Mouse (Mus musculus) c-Kit-positive CD71-positive TER-119-positive erythroid progenitor cells, embryonic 14.5 days (primary cell): ENCODE results near the gene Ctsz.
A peak's percentile ranks its signal among the peaks of the same experiment; 100 is the strongest.

Experiments
- DNase-seq: peaks from one replicate; pipeline ENCODE4 v3.0.0-alpha.2; 2013; ENCODE audit warnings: low spot score

Ctsz gene

DNA sequence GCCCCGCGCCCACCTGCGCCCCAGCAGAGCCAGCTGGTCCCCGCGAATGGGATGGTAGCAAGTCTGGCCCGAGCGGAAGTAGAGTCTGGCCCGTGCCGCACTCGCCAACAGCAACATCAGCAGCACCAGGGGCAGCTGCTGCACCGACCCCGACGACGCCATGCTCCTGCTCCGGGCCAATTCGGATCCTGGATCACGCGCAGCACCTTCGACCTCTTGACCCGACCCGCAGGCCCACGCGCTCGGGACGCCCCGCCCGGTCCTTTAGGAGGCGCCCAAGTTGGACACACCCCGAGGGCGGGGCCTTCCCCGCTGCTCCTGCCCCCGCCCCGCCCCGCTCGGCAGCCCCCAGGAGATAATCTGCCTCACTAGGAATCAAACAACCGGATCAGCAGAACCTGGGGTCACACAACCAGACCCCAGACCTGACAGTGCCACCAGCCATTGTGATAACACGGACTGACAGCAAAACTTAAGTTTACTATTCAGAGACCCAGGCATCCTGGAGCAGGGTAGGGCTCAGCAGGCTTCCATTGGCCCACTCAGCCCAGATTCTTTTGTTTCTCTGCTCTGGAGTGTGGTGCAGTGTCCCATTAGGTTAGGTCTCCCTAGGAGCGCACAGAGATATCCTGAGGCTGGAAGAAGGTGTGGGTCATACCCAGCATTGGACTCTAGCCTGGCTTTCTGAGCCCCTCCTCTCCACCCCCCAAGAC is at the start of gene Ctsz:
Gene Ctsz (minus strand): TSS at position 303 of the 713 bp plus-strand sequence.
- peak; percentile 74 for DNase-seq

DNA sequence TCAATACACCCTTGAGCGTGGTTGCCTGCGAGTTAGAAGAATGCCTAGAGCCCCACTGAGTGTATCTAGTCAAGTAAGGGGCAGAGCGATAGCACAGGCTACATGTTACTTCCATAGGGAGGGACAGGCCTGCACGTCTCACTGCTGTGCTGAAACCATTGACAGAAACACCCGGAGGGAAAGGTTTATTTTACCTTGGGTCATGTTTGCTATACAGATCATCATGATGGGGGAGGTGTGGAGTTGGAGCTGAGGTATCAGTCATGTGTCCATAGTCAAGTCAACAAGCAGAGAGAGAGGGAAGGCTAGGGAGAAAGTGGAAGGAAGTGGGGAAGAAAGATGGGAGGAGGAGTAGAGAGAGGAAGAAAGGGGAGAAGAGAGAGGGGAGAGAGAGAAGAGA is 48.2 kb upstream of the Ctsz start:
- no peak for DNase-seq

DNA sequence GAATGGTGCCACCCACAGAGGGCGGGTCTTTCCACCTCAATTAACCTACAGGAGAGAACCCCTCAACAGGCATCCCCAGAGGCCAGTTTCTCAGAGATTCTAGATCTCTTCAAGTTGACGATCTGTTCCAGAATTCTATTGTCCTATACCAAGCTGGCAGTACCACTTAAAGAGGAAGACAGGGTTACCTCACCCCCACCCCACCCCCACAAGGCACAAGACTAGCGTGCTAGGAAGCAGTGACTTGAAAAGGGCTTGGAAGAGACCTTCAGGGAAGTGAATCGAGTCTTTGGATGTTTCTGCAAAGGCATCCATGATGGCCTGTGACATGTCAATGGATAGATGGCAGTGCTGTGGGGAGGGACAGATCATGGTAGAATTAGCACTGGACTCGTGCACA is 39.9 kb upstream of the Ctsz start:
- DNase-seq: no peak

DNA sequence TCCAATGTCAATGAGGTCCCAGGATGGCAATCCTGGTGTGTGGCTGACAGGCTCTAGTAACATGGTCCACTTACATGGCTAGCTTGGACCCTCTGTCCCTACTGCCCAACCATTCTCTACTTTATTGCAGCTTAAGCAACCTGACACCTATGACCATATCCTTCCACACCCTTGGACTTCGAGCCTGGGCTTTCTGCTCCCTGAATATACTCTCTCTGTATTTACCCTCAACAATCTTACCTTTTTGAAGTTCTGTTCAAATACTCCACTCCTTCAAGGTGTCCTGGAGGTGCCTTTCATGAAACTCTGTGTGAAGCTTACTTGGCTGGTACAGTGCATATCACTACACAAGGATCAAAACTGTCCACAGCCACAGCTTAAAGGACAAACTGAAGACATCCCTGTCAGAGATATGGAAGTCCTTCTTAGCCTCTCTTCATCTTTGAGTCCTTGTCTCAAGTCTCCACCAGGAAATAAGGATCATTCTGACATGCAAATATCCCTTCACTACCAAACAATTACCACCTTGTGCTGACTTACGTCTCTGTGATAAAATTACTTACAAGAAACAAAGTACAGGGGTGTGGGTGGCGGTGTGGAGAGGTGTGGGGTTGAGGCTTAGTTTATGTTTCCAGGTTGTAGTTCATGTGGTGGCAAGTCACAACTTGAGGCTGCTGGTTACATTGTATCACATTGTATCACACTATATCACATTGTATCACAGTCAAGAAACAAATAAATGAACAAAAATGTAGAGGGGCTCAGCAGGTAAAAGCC is 38.9 kb upstream of the Ctsz start:
- DNase-seq: no peak

DNA sequence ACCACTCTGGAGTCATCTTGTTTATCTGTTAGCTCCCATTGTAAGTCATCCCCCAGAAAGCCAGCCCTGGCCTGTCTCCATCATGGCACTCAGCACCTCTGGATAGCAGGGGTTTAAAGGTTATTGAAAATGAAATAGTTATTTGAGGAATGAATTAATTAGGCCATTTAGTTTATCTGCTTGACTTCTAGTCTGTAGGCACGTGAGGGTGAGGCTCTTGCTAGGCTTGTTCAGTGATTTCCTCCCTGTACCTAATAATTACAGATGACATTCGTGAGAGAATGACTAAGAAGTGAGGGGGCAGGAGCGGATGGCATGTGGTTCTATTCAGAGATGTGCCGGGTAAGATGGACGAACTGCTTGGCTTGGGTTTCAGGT is 34.7 kb upstream of the Ctsz start:
- DNase-seq: no peak

DNA sequence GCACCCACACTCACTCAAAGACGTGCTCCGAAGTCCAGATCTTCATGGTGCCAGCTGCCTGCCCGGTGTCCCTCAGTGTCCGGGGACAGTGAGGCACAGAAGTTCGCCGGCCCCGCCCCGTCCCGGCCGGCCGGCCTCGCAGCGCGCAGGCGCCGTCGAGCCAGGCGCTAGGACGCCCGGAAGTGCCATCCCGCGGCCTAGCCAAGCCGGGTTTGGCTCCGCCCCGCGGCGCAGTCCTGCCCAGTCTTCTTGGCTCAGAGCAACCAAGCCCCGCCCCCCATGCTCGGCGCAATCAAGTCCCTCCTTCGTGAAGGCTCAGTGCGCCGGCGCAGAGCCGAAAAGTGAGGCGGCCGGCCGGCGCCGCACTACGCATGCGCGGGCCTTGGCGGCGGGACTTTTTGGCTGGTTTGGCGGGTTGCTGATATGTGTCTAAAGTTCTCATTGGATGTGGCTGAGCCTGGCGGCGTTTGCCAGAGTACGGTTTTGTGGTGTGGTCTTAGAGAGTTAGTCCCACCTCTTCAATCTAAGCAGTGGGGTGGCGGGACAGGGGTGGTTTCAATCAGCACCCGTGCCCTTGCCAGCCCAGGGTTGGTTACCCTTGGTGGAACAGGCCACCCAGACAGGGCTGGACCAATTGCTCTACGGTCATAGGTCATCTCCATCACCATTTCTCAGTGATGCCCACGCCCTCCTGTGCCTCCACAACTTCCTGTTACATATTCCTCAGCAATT is 34.1 kb upstream of the Ctsz start, which contains the start of gene Prelid3b:
Gene Prelid3b (minus strand): TSS at position 264 of the 732 bp plus-strand sequence.
- DNase-seq: peak; percentile 100

DNA sequence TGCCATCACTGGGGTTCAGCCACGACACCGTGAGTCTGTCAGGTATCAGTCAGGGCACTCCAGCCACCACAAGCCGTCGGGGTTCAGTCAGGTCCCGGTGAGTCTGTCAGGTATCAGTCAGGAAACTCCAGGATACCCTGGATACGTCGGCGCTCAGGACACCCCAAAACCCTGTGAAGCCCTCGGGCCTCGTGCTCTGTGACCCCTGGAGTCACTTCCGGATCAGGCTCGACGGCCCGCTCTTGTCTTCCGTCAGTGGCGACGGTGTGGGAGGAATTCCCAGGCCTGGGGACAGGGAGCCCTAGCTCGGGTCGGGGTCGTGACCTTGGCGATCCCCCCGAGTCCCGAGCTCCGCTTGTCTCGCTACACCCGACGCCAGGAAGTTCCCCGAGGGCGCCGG is 33.6 kb upstream of the Ctsz start:
- DNase-seq: no peak

DNA sequence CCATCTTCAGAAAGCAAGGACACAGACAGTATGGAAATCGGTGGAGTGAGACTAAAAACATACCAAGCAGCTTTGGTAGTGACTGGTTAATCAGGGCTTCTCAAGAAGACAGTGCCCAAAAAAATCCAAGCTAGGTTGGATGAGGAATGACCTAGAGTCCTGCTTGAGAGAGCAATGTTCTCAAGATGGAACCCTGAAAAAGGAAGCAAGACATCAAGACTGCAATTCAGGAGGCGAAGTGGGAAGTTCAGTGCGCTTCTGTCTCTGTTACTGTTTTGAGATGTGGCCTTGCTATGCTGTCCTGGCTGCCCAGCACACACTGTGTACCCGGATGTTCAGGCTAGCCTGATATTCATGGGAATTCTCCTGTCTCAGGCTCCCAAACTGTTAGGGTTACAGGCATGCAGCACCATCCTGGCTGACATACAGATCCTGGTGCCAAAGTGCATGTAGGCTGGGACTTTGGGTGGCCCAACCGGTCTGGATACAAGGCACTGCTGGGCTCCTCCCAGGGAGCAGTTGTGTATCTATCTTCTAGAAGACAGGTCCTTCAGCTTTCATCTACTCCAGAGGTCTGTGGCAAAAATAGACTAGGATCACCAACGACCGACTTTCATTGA is 32.1 kb upstream of the Ctsz start:
- no peak for DNase-seq

DNA sequence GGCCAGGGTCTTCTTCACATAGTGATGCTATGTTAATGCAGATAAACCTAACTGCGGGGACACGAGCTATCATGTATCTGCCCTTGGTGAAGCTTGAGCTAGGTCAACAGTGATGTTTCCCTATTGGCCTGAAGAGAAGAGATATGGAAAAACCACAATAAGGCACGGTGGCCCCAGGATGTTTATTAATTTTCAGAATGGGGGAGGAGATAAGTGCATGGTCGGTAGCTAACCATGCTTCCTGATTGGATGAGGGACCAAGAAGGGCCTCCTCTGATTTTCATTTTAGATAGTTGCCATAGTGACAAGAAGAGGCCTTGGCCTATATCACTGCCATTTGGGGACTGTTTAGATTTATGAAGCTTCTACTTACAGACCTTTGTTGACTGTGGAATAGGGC is 31.5 kb upstream of the Ctsz start:
- DNase-seq: no peak

DNA sequence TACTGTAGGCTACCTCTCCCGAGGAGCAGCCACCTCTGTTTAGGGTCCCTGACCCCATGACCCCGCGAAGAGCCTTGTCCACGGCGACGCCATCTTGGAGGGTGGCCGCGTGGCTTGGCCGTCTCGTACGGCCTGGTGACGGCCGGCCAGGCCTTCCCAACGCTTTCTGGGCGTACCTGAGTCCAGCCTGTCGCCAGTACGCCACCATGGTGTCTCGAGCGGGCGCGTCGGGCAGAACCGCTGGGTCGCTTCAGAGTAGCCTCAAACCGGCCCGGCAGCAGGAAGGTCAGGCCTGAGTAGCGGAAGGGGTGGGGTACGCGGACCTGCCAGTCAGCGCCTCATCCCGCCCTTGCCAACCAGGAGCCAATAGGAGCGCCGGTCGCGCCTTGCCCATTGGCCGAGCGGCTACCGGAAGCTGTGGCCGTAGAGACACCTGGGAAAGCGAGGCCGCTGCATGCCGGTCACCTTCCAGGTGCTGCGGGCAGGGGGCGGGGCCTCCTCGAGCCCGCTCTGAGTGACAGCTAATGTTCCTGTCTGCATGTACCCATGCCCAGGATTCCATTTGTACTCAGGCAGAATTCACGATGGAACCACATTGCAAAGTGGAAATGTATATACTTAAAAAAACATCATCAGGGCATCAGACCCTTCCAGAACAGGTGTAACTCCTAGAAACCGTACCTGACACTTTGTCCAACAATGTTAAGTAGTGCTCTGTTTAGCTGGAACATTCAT is 25.1 kb upstream of the Ctsz start, which contains the start of gene Atp5e:
Gene Atp5e (minus strand): TSS at position 317 of the 735 bp plus-strand sequence.
- DNase-seq: peak; percentile 88

DNA sequence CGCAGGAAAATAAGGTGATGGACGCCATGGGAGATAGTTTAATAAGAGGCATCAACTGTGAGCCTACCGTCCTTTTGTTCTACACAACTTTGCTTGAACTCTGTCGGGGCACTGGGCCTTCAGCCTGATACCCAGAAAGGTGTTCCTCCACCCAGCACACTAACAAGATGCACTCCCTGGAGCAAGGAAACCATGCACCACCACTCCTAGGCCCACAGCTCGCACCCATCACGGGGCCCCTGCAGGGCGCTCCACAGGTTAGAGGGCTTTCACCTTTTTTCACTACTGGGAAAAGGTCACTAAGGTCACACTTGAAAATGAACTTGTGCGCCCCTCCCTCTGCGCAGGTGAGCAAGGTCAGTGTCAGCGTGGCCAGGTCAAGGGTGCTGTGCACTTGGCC is 24.5 kb upstream of the Ctsz start:
- DNase-seq: no peak

DNA sequence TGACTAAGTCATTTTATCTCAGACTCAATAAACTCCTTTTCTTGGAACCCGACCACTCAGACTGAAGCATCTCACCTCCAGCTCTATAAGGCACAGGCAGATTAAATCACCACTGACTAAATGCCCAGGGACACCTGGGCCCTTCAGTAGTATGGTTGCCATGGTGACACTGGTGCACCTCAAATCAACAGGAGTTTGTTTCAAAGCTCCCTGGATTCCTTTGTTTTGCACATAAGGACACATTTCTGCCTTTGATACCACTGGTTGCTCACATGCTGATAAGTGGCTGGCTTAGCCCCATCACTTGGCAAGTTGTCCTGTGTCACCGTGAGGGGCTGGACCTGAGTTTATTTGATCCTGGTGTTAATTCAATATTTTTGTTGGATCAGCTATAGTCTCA is 20.5 kb upstream of the Ctsz start:
- DNase-seq: no peak

DNA sequence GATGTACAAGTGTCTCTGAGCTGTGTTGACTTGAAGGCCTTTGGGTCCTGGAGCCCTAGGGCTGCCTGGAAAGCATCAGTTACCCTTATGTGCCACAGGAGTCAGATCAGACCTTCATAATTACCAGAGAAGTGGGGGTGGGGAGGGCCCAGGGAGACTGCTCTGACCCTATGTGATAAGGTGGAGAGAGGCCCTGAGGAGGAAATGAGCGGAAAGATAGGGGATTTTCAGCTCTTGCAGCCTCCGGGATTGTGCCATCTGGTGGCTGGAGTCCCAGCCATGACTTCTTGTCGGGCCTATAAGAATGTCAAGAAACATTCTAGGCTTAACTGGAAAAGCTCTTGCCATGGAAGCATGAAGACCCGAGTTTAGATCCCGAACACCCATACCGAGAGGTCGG is 14.8 kb upstream of the Ctsz start:
- DNase-seq: peak; percentile 96

DNA sequence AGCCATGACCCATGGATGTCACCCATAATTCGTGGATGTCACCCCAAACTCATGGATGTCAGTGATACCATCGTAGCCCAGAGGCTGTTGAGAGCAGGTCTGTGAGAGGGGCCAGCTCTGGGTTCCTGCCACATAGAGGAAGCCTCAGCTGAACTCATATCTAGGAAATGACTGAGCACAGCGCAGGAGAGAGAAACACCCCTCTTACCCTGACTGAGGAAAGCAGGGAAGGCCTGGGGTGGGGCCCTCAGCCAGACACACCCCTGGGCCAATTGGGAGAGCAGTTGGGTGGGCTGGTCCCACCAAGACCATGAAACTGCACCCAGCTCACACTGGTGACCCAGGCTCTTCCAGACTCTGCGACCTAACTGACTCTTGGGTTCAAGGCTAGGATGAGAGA is 11.5 kb upstream of the Ctsz start, which contains the start of gene Tubb1:
Gene Tubb1 (plus strand): TSS at position 343 of the 400 bp plus-strand sequence.
- no peak for DNase-seq

DNA sequence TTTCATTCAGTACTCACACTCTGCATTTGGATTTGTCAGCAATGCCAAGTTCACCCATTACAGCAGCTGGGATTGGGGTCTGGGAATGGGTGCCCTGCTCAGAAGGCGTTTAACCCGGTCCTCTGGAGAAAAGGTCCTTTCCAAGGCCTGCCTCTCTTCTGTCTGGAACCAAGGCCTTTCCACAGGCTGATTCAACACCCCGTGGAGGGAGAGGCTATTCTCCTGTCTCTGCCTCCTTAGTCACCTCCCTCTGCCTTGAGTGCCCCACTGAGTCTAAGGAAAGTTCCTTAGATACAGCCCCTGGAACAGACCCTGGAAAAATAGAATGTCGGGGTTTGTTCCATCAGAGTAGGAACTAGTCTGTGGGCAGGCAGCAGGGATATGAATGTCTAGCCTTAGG is 9.6 kb upstream of the Ctsz start:
- DNase-seq: no peak

DNA sequence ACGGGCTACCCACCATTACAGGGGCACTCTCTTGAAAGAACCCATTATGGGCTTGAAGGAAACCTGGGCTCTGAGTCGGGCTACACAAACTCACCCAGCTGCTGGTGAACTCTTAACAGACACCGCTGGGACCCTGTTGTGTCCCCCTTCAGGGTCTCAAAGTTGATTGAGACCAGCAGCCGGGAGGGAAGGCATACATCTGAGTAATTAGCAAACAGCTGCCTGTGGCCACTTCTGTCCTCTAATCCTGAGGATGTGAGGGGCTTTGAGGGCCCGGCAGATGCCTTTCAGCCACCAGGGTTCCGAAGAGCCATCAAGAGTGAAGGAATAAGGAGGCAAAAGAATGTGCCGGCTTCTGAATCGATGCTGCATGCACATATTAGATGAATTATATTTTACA is 8.1 kb upstream of the Ctsz start:
- DNase-seq: no peak

DNA sequence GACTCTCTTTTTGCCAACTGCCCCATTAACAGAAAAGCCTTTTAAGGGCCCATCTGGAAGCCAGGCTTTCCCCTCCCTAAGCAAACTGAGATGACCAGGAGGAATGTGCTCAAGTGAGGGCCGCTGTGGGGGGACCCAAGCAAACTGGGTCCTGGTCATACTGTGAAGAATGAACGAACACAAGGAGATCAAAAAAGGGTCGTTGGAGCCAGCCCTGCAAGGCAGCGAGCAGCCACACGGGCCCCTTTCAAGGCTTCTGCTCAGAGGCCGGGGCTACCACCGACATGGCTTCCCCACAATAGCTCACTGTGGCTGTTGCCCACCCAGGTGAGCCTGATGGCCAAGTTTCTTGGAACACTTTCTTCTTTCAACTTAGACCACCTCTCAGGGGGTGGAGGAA is 7.7 kb upstream of the Ctsz start:
- no peak for DNase-seq

DNA sequence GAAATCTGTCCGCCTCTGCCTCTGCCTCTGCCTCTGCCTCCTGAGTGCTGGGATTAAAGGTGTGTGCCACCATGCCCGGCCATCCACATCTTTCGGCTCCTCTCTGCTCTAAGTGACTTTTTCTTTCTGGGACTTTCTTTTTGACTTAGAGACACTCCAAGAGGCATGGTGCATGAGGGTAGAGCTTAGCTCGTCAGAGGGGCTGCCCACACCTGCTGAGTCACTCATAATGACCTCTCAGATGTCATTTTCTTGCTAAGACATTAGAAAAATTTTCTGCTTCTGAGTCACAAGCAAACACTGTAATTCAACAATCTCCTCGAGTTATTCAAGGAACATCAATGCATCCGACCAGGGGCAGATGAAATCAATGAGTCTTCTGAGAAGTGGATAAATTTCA is 6.2 kb upstream of the Ctsz start:
- no peak for DNase-seq

DNA sequence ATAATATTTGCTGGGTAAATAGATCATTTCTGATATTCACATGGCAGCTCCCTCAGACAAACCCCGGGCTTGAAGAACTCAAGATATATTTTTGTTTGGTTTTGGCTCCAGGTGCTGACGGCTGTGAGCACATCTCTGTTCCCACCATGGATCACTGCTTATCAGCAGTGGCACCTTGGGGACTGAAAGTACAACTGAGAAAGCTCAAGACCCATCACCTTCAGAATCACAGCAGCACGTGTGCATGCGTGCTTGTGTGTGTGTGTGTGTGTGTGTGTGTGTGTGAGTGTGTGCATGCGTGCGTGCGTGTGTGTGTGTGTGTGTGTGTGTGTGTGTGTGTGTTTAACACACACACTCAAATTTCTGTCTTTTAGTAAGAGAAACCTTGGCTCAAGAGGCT is 5.5 kb upstream of the Ctsz start:
- DNase-seq: no peak

DNA sequence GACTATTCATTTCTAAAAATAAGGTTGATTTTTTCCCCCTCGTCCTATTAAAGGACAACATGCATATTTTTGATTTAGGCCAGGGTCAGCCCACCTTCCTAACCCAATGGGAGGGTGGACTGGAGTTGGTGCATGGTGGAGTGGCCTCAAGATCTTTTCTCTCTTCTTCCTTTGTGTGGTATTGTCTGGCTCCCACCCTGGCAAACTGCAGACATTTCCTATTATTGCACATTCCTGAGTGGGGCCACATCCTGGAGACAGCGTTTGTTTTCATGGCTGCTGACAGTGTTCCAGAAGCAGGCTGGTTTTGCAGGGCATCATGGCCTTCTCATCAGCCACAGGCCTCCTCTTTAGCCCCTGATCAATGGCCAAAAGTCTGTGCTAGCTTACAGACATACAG is 4.2 kb upstream of the Ctsz start:
- DNase-seq: no peak

DNA sequence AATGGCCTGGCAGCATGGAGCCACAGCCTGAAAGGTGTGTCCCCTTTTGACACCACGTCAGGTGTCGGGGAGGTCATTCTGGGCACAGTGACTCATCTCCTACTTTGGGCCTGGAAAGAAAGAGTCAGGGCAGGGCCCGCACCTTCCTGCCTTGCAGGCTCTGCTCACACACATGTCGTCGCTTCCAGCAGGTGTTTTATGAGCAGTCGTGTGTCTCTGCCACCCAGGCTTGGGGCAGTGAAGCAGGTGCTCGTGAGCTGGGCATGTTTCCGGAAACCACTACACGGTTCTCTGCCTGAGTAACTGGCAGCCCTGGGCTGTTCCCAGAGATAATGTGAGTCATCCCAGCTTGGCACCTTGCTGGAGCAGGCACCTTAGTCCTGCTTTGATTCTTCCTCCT is 3.6 kb upstream of the Ctsz start:
- DNase-seq: no peak

DNA sequence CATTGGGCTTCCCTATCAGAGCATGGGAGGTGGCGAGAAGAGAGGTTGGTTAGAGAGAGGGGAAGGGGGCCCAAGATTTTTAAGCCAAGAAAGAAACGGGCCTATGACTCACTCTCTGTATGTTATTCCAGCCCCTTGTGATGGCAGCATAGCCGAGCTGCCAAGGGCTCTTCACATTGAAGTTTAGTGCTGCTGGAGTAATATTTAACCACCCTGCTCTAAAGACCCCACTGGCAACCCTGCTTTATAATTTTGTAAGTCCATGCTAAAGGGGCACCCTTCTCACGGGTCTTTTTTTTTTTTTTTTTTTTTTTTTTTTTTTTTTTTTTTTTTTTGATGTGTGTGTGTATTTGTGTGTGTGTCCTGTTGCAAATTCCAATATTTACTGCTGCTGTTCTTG is 3.1 kb upstream of the Ctsz start:
- no peak for DNase-seq
